Mouse (Mus musculus) layer of hippocampus, postnatal 14 days (tissue): ENCODE results near the gene Tmc2. TPM values are rescaled to one million over a fixed set of nuclear protein-coding genes. Genes with fewer than 3 reads are reported as not detected.
A peak's percentile ranks its signal among the peaks of the same experiment; 100 is the strongest.

Source experiments
- DNase-seq, 2 experiments: peaks; one replicate each; pipeline ENCODE4 v3.0.0; 2021 to 2022; ENCODE audit warnings: low spot score in 2 of 2, mixed read lengths in 1 of 2
- long read RNA-seq, 2 experiments: library from polyadenylated mRNA; stranded (forward); transcript quantifications; one replicate each; pipeline ENCODE4 v2.0.0; 2021
- total RNA-seq, 2 experiments: library from RNA; stranded (reverse); gene quantifications; 2 replicates each; pipeline ENCODE4 v1.2.3; 2021

The Tmc2 gene
- total RNA-seq = not detected
- long read RNA-seq, experiment 1 = 0 reads
- long read RNA-seq, experiment 2 = 0 reads

- no peak for DNase-seq
These were observed at the start of gene Tmc2 for GRCm38 (mm10) chr2:130194894-130195293. TSS of gene Tmc2 (plus strand) at chr2:130195194.

DNA sequence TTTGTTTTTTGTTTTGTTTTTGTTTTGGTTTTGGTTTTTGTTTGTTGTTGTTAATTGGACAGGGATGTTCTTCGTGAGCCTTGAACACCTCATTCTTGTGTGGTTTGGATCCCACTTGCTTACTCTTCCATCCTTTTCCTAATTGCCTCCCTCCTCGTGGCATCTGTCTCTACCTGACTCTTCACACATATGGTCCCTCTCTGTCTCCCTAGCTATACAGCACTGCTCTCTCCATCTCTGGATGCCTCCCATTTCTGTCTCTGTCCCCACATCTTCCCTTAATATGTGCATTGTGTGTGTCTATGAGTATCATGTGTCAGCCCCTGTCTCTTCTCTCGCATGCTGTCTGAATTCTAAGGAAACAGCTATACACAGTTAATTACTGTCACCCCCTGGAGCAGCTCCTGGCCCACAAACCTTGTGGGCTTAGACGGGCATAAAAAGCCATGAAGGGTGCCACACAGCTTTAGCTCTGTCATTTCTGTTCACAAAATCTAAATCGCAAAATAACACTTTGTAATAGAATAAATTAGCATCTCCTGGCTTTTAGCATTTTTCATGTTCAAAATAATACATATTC lies 48.8 kb upstream of the Tmc2 start:
- DNase-seq = no peak

DNA sequence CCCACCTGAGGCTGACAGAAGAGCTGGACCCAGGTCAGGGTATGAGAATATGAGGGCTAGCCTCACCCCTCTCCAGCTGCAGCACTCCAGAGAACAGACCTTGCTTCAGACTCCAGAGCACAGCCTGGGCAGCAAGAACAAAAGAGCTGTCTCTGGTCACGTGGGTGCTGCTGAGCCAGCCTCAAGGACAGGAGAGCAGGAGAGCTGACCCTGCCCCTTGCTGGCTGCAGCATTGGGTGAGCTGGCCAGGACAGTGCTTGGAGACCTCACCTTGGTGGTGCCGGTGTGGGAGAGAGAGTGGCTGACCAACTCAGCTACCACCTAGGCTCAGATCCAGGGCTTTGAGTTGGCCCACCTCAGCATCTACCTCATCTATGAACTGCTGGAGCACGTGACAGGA lies 39.8 kb upstream of the Tmc2 start:
- no peak for DNase-seq

DNA sequence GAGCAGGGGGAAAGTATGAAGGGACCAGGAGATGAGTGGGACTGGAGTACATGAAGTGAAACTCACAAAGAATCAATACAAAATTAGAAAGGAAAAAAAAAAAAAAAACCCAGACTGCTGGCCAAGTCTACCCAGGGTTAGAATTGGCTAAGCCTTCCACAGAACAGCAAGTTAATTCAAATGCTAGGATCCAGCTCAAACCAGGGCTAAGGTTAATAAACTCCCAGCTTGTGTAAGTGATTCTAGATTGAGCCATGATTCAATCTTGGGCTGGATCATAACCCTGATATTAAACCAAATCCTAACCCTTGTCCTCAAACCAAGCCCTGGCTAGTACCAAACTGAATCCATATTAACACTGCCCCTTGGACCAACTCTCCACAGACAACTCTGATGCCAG lies 39.1 kb upstream of the Tmc2 start:
- DNase-seq = no peak

DNA sequence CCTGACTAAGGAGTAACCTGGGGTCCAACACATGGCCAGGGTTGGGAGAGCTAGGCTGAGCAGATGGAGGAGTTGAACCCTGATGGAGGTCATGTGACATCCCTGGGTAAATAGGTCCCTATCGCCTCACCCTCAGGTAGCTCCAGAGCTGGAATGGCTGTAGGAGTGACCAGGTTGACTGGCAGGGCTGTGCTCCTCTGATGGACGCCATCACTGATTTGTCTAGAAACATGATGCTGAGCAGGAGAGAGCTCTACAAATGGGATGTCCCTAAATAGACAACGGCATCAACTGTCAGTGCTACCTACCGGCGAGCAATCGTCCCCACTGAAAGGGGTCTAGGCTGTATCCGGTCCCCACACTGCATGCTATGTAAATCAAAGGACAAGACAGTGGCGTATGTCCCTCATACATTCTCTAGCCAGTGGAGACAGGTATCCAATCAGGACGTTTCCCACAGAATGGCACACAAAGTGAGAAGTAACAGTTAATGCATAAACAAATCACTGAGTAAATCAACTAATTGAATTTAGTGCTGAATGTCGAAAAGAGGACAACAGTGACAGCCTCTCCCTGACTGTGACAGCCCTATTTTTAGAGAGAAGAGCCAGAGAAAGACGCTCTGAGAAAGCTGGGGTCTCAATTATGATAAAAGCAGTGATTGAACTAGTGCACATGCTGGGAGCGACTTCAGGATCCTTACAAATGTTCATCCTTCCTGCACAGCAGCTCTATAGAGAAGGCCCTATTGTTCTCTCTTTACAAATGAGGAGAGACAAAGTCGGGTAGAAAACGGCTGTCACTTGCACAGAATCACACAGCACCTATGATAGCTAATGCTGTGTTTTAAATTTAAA lies 37.5 kb upstream of the Tmc2 start:
- no peak for DNase-seq

GRCm38 (mm10) chr2:130158088-130158437 lies 36.9 kb upstream of the Tmc2 start:
- no peak for DNase-seq

GRCm38 (mm10) chr2:130162701-130163100 lies 32.3 kb upstream of the Tmc2 start:
- DNase-seq = no peak

- peak; percentile 60 to 72 for DNase-seq
These were observed 28.4 kb upstream of the Tmc2 start for GRCm38 (mm10) chr2:130166311-130167214.

GRCm38 (mm10) chr2:130167861-130168260 lies 27.1 kb upstream of the Tmc2 start:
- DNase-seq = peak; percentile 42 to 67

DNA sequence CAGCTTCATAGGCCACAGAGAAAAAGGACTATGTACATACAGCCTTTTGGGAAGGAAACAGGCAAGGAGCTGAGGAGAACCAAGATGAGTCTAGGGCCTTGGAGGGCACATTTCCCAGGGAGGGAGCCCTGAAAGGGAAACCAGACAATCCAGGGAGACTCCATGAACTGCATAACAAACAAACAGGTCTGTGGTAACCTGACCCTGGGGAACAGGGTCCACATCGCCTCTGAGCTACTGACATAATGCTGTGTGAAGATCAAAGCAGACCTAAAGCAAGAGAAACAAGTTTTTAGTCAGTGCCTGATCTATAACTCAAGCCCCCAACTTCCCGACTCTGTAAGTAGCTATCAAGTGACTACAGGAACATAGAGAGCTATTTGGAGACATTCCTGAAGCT lies 23.3 kb upstream of the Tmc2 start:
- no peak for DNase-seq

GRCm38 (mm10) chr2:130176820-130177219 lies 18.2 kb upstream of the Tmc2 start:
- DNase-seq = no peak

DNA sequence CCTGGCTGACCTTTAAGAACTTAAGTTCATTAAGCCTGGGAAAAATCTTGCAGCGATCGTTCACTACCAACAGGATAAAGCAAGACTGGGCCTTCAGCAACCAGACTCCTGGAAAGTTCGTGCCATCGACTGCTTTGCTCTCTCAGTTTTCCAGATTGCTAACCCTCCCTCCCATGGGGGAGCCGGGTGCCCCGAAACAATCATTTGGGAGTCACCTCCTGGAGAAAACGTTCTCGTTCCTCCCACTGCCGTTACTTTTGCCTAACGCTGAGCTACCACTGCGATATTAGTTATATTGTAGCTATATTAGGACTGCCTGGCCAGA lies 16.7 kb upstream of the Tmc2 start:
- DNase-seq = no peak

- peak; percentile 92 to 93 for DNase-seq
These were observed 16.1 kb upstream of the Tmc2 start, which contains the start of gene Snrpb for GRCm38 (mm10) chr2:130178706-130179506. TSS of gene Snrpb (minus strand) at chr2:130179403.

GRCm38 (mm10) chr2:130179507-130180019 lies 15.4 kb upstream of the Tmc2 start:
- no peak for DNase-seq

- DNase-seq = no peak
These were observed 6.6 kb upstream of the Tmc2 start for GRCm38 (mm10) chr2:130188391-130188790.

- DNase-seq = no peak
These were observed 6.0 kb downstream of the Tmc2 start for GRCm38 (mm10) chr2:130200961-130201360.

DNA sequence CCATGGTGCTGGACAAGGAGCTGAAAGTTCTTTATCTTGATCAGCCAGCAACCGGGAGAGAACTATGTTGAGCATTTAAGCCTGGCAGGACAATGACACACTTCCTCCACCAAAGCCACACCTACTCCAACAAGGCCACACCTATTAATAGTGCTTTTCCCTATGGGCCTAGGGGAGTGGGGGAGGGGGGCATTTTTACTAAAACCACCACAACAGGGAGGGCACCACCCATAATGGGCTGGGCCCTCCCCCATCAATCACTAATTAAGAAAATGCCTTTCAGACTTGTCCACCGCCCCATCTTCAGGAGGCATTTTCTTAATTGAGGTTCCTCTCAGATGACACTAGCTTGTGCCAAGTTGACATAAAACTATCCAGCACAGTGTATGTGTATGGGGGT lies 12.4 kb downstream of the Tmc2 start:
- no peak for DNase-seq

- DNase-seq = no peak
These were observed 13.0 kb downstream of the Tmc2 start for GRCm38 (mm10) chr2:130207996-130208395.

- DNase-seq = no peak
These were observed 14.6 kb downstream of the Tmc2 start for GRCm38 (mm10) chr2:130209636-130210035.

GRCm38 (mm10) chr2:130211581-130211980 lies 16.6 kb downstream of the Tmc2 start:
- peak; percentile 6 to 21 for DNase-seq

DNA sequence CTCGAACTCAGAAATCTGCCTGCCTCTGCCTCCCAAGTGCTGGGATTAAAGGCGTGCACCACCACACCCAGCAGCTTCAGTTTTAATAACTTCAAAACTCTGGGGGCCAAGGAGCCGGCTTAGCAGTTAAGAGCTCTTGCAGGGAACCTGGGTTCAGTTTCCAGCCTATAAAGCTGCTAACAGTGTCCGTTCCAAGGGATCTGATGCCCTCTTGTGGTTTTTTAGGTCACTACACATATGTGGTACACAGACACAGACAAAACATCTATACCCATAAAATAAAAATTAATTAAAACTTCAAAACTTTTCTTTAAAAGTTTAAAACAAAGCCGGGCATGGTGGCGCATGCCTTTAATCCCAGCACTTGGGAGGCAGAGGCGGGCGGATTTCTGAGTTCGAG lies 51.9 kb downstream of the Tmc2 start:
- peak in 1 of 2 experiments; percentile 45 for DNase-seq
